Comparison of ENCODE assay signal across 35 mouse cellular contexts in genomic region chr16:23482846-23483245, GRCm38 (mm10). TPM values are rescaled to one million over a fixed set of nuclear protein-coding genes. Genes with fewer than 3 reads are reported as not detected.
"Had no signal": no experiment of that assay in that cellular context is flagged by ENCODE, and none has a peak within 500 bp of the region (broad histone marks: within the 10 kb centered on the region; RNA-seq: fewer than 3 reads in every experiment).

No protein-coding gene starts in this region.

- H3K9me3 ChIP-seq: heart, embryonic 10.5 days; heart, embryonic 12.5 days; hindbrain, embryonic 13.5 days; hindbrain, embryonic 15.5 days; kidney, embryonic 15.5 days; limb, embryonic 10.5 days; limb, embryonic 12.5 days; liver, embryonic 13.5 days; liver, embryonic 15.5 days had no signal

- H3K36me3 ChIP-seq: heart, embryonic 12.5 days; kidney, embryonic 15.5 days; limb, embryonic 10.5 days; limb, embryonic 12.5 days had no signal

- ATAC-seq: hindbrain, postnatal 0 days; intestine, embryonic 16.5 days had no signal

- H3K4me2 ChIP-seq: heart, embryonic 12.5 days; hindbrain, embryonic 13.5 days; hindbrain, embryonic 15.5 days; kidney, embryonic 15.5 days; limb, embryonic 12.5 days; liver, embryonic 11.5 days; liver, embryonic 13.5 days; liver, embryonic 15.5 days had no signal

- DNase-seq: gastrocnemius, adult 2 months; gastrocnemius, postnatal 10 days; gastrocnemius, postnatal 36 days; heart, adult 18-20 months; heart, postnatal 14 days; heart, postnatal 36 days; kidney, adult 11 months; kidney, adult 2 months; kidney, adult 9 months; kidney, postnatal 14 days; kidney, postnatal 36 days; layer of hippocampus, adult 9-11 months; liver; liver, embryonic 13.5 days had no signal

- H3K27ac ChIP-seq: gastrocnemius, adult 2 months; heart, embryonic 10.5 days; hindbrain, embryonic 13.5 days; hindbrain, embryonic 15.5 days; hindbrain, postnatal 0 days; kidney, embryonic 15.5 days; kidney, postnatal 0 days; left cerebral cortex, adult 2 months; limb, embryonic 10.5 days; limb, embryonic 12.5 days; liver, embryonic 13.5 days; liver, embryonic 15.5 days had no signal

- H3K4me1 ChIP-seq: hindbrain, embryonic 13.5 days; hindbrain, embryonic 15.5 days; kidney, embryonic 15.5 days; liver, embryonic 13.5 days; liver, embryonic 15.5 days had no signal

- H3K4me3 ChIP-seq: gastrocnemius, adult 2 months; heart, embryonic 10.5 days; heart, embryonic 12.5 days; hindbrain, embryonic 13.5 days; hindbrain, embryonic 15.5 days; kidney, embryonic 15.5 days; left cerebral cortex, adult 2 months; limb, embryonic 10.5 days; limb, embryonic 12.5 days; liver, embryonic 13.5 days; liver, embryonic 15.5 days had no signal

- H3K27me3 ChIP-seq: hindbrain, embryonic 13.5 days; hindbrain, embryonic 15.5 days; kidney, embryonic 15.5 days; limb, embryonic 12.5 days; liver, embryonic 13.5 days; liver, embryonic 15.5 days had no signal

- H3K9ac ChIP-seq: heart, embryonic 12.5 days; hindbrain, embryonic 13.5 days; hindbrain, embryonic 15.5 days; kidney, embryonic 15.5 days; limb, embryonic 12.5 days; liver, embryonic 13.5 days; liver, embryonic 15.5 days had no signal

RNA-seq across cellular contexts. Expression of gene Masp1, which starts 37.8 kb away (rescaled TPM):
- total RNA-seq: hematopoietic stem cell, adult 5-6 weeks had no signal

RNA-seq across cellular contexts. Expression of gene Rtp1, which starts 53.9 kb away (rescaled TPM):
- total RNA-seq: gastrocnemius, adult 2 months; gastrocnemius, postnatal 10 days; gastrocnemius, postnatal 36 days; heart, adult 18-20 months; heart, adult 8-10 months; heart, postnatal 14 days; heart, postnatal 36 days; hematopoietic stem cell, adult 5-6 weeks had no signal
- polyA plus RNA-seq: heart, embryonic 10.5 days; heart, embryonic 12.5 days; heart, embryonic 14.5 days; heart, embryonic 16.5 days; hindbrain, embryonic 11.5 days; intestine, embryonic 14.5 days; intestine, embryonic 16.5 days; kidney, embryonic 15.5 days; kidney, postnatal 0 days; large intestine, adult 2 months; limb, embryonic 10.5 days; limb, embryonic 12.5 days; limb, embryonic 14.5 days; liver, embryonic 11.5 days; liver, embryonic 13.5 days; liver, embryonic 15.5 days had no signal
